Mouse (Mus musculus) limb, embryonic 12.5 days (tissue): ENCODE measurements around the gene Vwc2. TPM values are rescaled to one million over a fixed set of nuclear protein-coding genes. Genes with fewer than 3 reads are reported as not detected.

Experiments
- ATAC-seq: fragments of 200-750 bp; cut with Nextera tagmentation; 2 replicates; pipeline ENCODE4 v1.8.0; 2017; ENCODE audit warnings: low read depth, moderate TSS enrichment; ENCODE audit not compliant: insufficient number of reproducible peaks, insufficient read depth, low FRiP score, low TSS enrichment
- H3K27ac ChIP-seq: fragments of 300-500 bp; sonication (generic); 2 replicates; pipeline ENCODE4 v1.5.1; 2016; ENCODE audit warnings: mild to moderate bottlenecking, moderate library complexity
- H3K27me3 ChIP-seq: fragments of 300-500 bp; sonication (generic); 2 replicates; pipeline ENCODE4 v1.6.1; 2016; ENCODE audit warnings: mild to moderate bottlenecking, moderate library complexity
- H3K36me3 ChIP-seq: fragments of 300-500 bp; sonication (generic); 2 replicates; pipeline ENCODE4 v1.6.1; 2016; ENCODE audit warnings: mild to moderate bottlenecking, moderate library complexity
- H3K4me1 ChIP-seq: fragments of 300-500 bp; sonication (generic); replicated peaks from 2 replicates; pipeline ENCODE4 v1.6.1; 2016
- H3K4me2 ChIP-seq: fragments of 300-500 bp; sonication (generic); 2 replicates; pipeline ENCODE4 v1.6.1; 2016; ENCODE audit warnings: mild to moderate bottlenecking, moderate library complexity
- H3K4me3 ChIP-seq: fragments of 300-500 bp; sonication (generic); replicated peaks from 2 replicates; pipeline ENCODE4 v1.5.1; 2016; ENCODE audit warnings: mild to moderate bottlenecking
- H3K9ac ChIP-seq: fragments of 300-500 bp; sonication (generic); replicated peaks from 2 replicates; pipeline ENCODE4 v1.6.1; 2016; ENCODE audit warnings: mild to moderate bottlenecking, moderate library complexity
- H3K9me3 ChIP-seq: fragments of 300-500 bp; sonication (generic); 2 replicates; pipeline ENCODE4 v1.6.1; 2016; ENCODE audit warnings: mild to moderate bottlenecking, moderate library complexity
- WGBS: fragments of 180-500 bp; shearing (Covaris S2); methylation state at CpG from one replicate; pipeline ENCODE4 v1.1.7; 2016; 5-methylcytosine and 5-hydroxymethylcytosine counted together
- polyA plus RNA-seq: library from polyadenylated mRNA; unstranded; fragments of >200 nt; fragmentation: Nextera tagmentation; extraction: Ambion mirVana; gene quantifications from 2 replicates; pipeline ENCODE4 v1.2.1, GENCODE M21; 2016

Vwc2 gene
- polyA plus RNA-seq, result 1.2 and 2.1 TPM in 2 replicates

DNA sequence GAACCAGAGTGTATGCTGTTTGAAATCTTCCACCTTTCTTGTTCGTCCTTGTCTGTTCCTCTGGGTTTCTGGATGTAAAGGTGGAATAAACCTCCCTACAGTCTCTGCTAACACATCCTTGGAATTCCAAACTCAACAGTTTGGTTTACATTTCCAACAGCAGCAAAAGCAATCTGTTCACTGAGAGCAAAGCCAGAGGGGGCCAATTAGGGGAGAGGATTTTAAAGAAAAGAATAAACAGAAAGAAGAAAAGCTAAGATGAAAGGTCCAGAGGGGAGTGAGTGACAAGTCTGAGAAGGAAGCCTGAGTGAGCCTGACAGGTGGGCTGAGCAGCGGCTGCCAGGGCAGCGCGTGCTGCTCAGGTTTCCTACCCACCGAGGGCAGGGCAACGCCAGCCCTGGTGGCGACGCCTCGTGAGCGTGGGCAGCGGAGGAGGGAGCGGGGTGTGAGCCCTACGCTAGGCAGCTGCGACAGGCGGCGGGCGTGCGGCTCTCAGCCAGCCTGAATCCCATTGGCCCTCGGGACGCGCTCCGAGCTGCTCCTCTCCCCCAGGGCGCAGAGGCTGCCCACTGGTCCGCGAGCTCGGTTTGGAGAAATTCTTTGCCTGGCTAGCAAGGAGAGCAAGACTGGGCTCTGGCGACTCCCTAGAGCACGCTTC lies at the start of gene Vwc2:
Gene Vwc2 (plus strand): TSS at position 648 of the 658 bp plus-strand sequence.
- peak; percentile 41; the same call in 1 of the 2 replicates for ATAC-seq
- Histone ChIP-seq H3K9me3 (no peaks in the 10 kb centered on the region), H3K4me3 (peak within 1 kb of the TSS; percentile 51), H3K4me1 (peaks cover 24% of the 10 kb centered on the region), H3K27me3 (peaks cover 65% of the 10 kb centered on the region), H3K36me3 (no peaks in the 10 kb centered on the region), H3K27ac (no peak within 1 kb of the TSS), H3K9ac (peak within 1 kb of the TSS; percentile 31; the same call in 1 of the 2 replicates), H3K4me2 (peak within 1 kb of the TSS; percentile 95)
- under 1% methylated on average over 28 of the region's 28 CpGs for WGBS

GRCm38 (mm10) chr11:11088162-11088756 lies 25.8 kb upstream of the Vwc2 start:
- Histone ChIP-seq H3K4me2 (no peak overlapping the region), H3K4me1 (no peaks in the 10 kb centered on the region)
- no peak for ATAC-seq

DNA sequence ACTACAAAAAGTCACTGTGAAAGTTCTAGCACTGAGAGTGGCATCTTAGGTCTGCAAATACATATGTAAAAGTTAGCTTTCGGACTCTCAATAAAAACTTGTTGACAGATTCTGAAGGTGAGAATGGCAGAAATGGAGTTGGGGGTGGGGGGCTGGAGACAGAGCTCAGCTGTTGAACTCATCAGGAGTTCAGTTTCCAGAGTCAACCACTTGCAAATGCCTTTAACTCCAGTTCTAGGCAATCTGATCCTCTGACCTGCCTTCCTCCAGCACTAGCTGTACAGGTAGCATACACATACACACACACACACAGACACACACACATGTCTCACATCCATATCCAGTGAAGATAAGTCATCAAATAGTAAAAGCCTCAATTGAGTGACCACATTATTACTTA lies 16.4 kb upstream of the Vwc2 start:
- no peak overlapping the region for H3K4me3 ChIP-seq
- no peaks in the 10 kb centered on the region for H3K9me3 ChIP-seq
- WGBS, result 65% methylated on average over 1 of the region's 1 CpGs
- no peak overlapping the region for H3K27ac ChIP-seq
- ATAC-seq, result no peak
- no peaks in the 10 kb centered on the region for H3K36me3 ChIP-seq
- H3K27me3 ChIP-seq, result no peaks in the 10 kb centered on the region
- no peaks in the 10 kb centered on the region for H3K4me1 ChIP-seq
- no peak overlapping the region for H3K4me2 ChIP-seq
- no peak overlapping the region for H3K9ac ChIP-seq

More at GRCm38 (mm10) chr11:11088162-11088756, 25.8 kb upstream of the Vwc2 start:
- Histone ChIP-seq H3K9ac (no peak overlapping the region), H3K9me3 (no peaks in the 10 kb centered on the region), H3K27me3 (no peaks in the 10 kb centered on the region), H3K4me3 (no peak overlapping the region), H3K36me3 (no peaks in the 10 kb centered on the region), H3K27ac (no peak overlapping the region)
- 92% methylated on average over 1 of the region's 1 CpGs for WGBS

- WGBS, result 85% methylated on average over 4 of the region's 4 CpGs
These were observed 15.7 kb upstream of the Vwc2 start for GRCm38 (mm10) chr11:11098282-11098681.

DNA sequence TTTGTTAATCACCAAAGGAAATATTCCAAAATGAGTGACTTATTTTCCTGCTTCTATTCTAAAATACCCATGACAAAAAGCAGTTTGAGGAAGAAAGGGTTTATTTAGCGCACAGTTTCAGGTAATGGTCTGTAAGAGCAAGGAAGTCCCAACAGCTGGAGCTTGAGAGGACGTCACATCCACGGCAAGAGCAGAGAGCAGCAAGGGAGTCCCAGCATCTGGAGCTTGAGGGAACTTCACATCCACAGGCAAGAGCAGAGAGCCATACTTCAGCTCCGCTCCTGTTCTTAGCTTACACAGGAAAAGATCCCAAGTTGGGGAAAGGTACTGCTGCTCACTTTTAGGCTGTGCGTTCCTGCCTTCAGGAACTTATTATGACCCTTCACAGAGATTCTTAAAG lies 15.0 kb upstream of the Vwc2 start:
- Histone ChIP-seq H3K36me3 (no peaks in the 10 kb centered on the region), H3K4me1 (no peaks in the 10 kb centered on the region), H3K9ac (no peak overlapping the region), H3K4me2 (no peak overlapping the region), H3K4me3 (no peak overlapping the region), H3K27ac (no peak overlapping the region), H3K27me3 (no peaks in the 10 kb centered on the region), H3K9me3 (no peaks in the 10 kb centered on the region)
- no peak for ATAC-seq
- 82% methylated on average over 5 of the region's 5 CpGs for WGBS

More at GRCm38 (mm10) chr11:11098282-11098681, 15.7 kb upstream of the Vwc2 start:
- Histone ChIP-seq H3K4me3 (no peak overlapping the region), H3K9ac (no peak overlapping the region), H3K9me3 (no peaks in the 10 kb centered on the region), H3K27ac (no peak overlapping the region), H3K4me1 (no peaks in the 10 kb centered on the region), H3K36me3 (no peaks in the 10 kb centered on the region), H3K27me3 (no peaks in the 10 kb centered on the region), H3K4me2 (no peak overlapping the region)
- ATAC-seq, result no peak

- no peak for ATAC-seq
- no peaks in the 10 kb centered on the region for H3K4me1 ChIP-seq
- WGBS, result 39% methylated on average over 1 of the region's 1 CpGs
These were observed 11.8 kb upstream of the Vwc2 start for GRCm38 (mm10) chr11:11102182-11102581.

DNA sequence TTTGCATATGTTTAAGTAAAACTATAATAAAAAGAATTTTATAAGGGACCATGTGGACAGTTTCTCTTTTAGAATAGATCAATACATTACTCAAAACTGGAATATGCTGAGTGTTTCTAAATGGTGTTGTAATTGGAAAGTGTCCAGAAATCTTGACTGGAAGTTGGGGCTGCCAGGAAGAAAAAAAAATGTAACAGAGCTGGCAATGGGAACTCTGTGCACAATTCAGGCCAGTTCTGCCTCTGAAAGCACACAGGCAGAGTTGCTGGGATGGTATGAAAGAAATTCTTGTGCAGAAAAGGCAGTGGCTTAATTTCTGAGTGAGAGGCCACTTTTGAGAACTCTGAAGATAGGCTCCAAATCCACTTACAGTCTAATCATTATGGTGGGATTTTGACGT lies 11.4 kb upstream of the Vwc2 start:
- ATAC-seq, result no peak
- WGBS, result 43% methylated on average over 1 of the region's 1 CpGs

More at GRCm38 (mm10) chr11:11102182-11102581, 11.8 kb upstream of the Vwc2 start:
- no peaks in the 10 kb centered on the region for H3K36me3 ChIP-seq
- H3K27me3 ChIP-seq, result no peaks in the 10 kb centered on the region
- no peak overlapping the region for H3K4me2 ChIP-seq
- no peak overlapping the region for H3K4me3 ChIP-seq
- no peaks in the 10 kb centered on the region for H3K9me3 ChIP-seq
- H3K27ac ChIP-seq, result no peak overlapping the region
- no peak overlapping the region for H3K9ac ChIP-seq

GRCm38 (mm10) chr11:11108922-11109321 lies 5.1 kb upstream of the Vwc2 start:
- Histone ChIP-seq H3K9ac (no peak overlapping the region), H3K9me3 (no peaks in the 10 kb centered on the region), H3K27me3 (peaks cover 20% of the 10 kb centered on the region), H3K27ac (no peak overlapping the region), H3K4me2 (no peak overlapping the region), H3K4me1 (0 out of 2 replicates have a peak, but pooled peaks cover under 1% of the 10 kb centered on the region), H3K4me3 (no peak overlapping the region), H3K36me3 (no peaks in the 10 kb centered on the region)
- 48% methylated on average over 3 of the region's 3 CpGs for WGBS
- no peak for ATAC-seq

More for the DNA sequence above, 11.4 kb upstream of the Vwc2 start:
- no peak overlapping the region for H3K4me3 ChIP-seq
- no peak overlapping the region for H3K9ac ChIP-seq
- no peaks in the 10 kb centered on the region for H3K4me1 ChIP-seq
- H3K27me3 ChIP-seq, result no peaks in the 10 kb centered on the region
- no peak overlapping the region for H3K4me2 ChIP-seq
- H3K27ac ChIP-seq, result 0 out of 2 replicates have a peak overlapping the region, but pooled peaks have one; percentile 57
- H3K36me3 ChIP-seq, result no peaks in the 10 kb centered on the region
- no peaks in the 10 kb centered on the region for H3K9me3 ChIP-seq

DNA sequence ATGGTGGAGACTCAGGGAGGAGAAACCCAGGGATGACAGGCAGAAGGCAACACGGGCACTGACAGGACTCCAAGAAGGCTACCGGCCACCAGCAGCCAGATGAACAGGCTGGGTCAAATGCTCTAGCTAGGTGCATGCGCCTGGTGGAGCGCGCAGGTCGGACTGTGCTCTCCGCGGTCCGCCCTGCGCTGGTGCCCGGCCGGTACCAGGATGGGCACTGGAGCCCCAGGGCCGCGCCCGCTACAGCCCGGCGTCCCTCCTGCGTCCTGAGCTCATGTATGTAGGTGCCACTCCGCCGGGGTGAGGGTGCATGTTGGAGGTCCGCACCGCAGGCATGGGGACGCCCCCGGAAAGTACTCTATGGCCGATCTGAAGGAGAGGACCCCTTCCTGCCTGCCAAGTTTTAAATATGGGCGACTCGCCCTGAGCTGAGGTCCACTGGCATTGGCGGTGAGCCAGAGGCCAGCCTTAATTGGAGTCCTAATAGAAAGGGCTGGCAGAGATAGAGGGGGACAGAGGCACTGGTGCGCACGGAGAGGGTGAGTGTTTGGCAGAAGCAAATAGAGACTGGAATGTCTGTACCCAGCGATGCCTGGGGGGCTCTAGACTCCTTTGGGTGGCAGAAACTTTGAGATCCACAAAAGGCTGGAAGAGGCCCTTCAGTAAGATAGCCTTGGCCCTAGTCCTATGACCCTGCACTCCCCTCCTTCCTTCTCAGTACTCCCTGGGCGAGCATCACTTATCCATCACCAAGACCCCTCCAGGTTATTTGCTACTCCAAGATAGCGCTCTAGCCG lies 409 bp downstream of the Vwc2 start:
- Histone ChIP-seq H3K4me3 (peak overlapping the region; percentile 51), H3K27me3 (peaks cover 65% of the 10 kb centered on the region), H3K4me2 (peak overlapping the region; percentile 95), H3K9ac (peak overlapping the region; percentile 31; the same call in 1 of the 2 replicates), H3K9me3 (no peaks in the 10 kb centered on the region), H3K27ac (no peak overlapping the region), H3K36me3 (no peaks in the 10 kb centered on the region), H3K4me1 (peaks cover 24% of the 10 kb centered on the region)
- peak; percentile 50; the same call in 1 of the 2 replicates for ATAC-seq
- WGBS, result 2% methylated on average over 34 of the region's 34 CpGs

- H3K4me2 ChIP-seq, result peak overlapping the region; percentile 95
- no peaks in the 10 kb centered on the region for H3K9me3 ChIP-seq
- H3K4me1 ChIP-seq, result peaks cover 24% of the 10 kb centered on the region
- ATAC-seq, result 0 out of 2 replicates have a peak, but pooled peaks have one; percentile 3
- no peak overlapping the region for H3K9ac ChIP-seq
- H3K36me3 ChIP-seq, result no peaks in the 10 kb centered on the region
- H3K4me3 ChIP-seq, result peak overlapping the region; percentile 51
- peaks cover 65% of the 10 kb centered on the region for H3K27me3 ChIP-seq
- H3K27ac ChIP-seq, result no peak overlapping the region
- WGBS, result under 1% methylated on average over 17 of the region's 17 CpGs
These were observed 1.1 kb downstream of the Vwc2 start for GRCm38 (mm10) chr11:11115031-11115647.
